Mouse (Mus musculus) left cerebral cortex, postnatal 36 days (tissue): ENCODE measurements around the gene Dusp10. TPM values are rescaled to one million over a fixed set of nuclear protein-coding genes. Genes with fewer than 3 reads are reported as not detected.

Source experiments
- DNase-seq, 2 experiments: peaks; one replicate each; pipeline ENCODE4 v3.0.0; 2021 to 2022; ENCODE audit warnings: low spot score in 2 of 2, mixed read lengths in 1 of 2
- intact Hi-C: fragments of 180-260 bp; cut with DNase I; formaldehyde crosslinking; loops from one replicate; pipeline ENCODE4 v1.15.1; 2025
- total RNA-seq, 2 experiments: library from RNA; stranded (reverse); gene quantifications; 2 replicates each; pipeline ENCODE4 v1.2.3; 2021

Gene Dusp10
- total RNA-seq, 2 experiments from 2014 or later: 6.0 to 7.1 TPM

- intact Hi-C loops: no loop called here
- DNase-seq: no peak
These were observed 38.2 kb downstream of the Dusp10 start for GRCm38 (mm10) chr1:184051286-184051685.

GRCm38 (mm10) chr1:184051824-184052223, 38.7 kb downstream of the Dusp10 start:
- no peak for DNase-seq
- intact Hi-C loops: no loop called here

DNA sequence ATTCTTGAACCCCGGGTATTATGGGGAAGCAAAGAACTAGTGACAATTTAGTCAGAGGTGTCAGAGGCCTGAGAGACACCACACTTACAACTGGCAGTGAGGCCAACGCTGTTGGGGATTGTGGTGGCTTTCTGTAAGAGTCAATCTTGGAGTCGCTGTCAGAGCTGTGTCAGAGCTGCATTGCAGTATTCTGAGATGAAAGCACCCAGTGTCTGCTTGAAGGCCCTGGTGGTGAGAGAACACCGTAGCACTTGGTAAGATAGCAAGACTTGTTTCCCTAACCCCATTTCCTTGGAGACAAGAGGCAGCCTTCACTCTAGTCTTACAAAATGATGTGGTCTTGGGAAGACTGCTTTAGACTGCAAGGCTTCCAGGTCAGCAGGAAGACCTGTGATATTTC, 39.2 kb downstream of the Dusp10 start:
- intact Hi-C loops: no loop called here
- no peak for DNase-seq

- intact Hi-C loops: no loop called here
- DNase-seq: no peak
These were observed 40.0 kb downstream of the Dusp10 start for GRCm38 (mm10) chr1:184053141-184053540.

GRCm38 (mm10) chr1:184053711-184054110, 40.6 kb downstream of the Dusp10 start:
- no peak for DNase-seq
- intact Hi-C loops: no loop called here

DNA sequence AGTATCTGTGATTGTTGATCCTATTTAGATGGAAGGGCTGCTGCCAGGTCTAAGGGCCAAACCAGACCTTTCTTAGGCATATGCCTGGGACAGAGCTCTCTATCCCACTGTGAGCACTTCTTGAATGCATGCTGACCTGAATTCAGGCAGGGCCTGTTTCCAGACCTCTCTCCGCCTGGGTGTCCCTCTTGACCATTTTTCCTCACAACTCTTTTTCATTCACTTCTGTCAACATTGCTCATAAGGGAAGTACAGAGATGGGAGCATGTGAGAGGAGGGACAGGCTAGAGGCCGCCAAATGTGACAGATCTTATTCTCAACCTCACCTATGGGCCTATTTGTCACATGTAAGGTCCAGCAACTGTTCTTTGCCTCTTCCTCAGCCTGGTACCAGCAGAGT, 41.1 kb downstream of the Dusp10 start:
- no peak for DNase-seq
- intact Hi-C loops: no loop called here

DNA sequence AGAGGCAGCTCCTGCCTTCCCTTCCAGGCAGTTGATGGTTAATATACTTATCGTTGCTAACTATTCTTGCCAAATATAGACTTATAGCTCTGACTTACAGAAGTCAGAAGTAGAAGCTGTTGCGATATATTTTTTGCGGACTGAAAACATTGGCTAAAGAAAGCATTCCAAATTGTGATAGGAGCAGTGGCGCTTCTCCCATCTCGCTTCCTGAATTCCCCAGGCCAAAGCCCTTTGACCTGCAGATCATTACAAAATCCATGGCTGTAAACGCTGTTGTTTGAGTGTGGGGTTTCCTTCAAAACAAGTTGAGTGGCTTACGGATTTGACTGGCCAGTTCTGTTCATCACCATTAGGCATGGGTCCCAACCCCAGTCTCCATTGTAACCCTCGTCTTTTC, 45.1 kb downstream of the Dusp10 start:
- intact Hi-C loops: no loop called here
- no peak for DNase-seq

- no peak for DNase-seq
- intact Hi-C loops: no loop called here
These were observed 46.7 kb downstream of the Dusp10 start for GRCm38 (mm10) chr1:184059814-184060213.

DNA sequence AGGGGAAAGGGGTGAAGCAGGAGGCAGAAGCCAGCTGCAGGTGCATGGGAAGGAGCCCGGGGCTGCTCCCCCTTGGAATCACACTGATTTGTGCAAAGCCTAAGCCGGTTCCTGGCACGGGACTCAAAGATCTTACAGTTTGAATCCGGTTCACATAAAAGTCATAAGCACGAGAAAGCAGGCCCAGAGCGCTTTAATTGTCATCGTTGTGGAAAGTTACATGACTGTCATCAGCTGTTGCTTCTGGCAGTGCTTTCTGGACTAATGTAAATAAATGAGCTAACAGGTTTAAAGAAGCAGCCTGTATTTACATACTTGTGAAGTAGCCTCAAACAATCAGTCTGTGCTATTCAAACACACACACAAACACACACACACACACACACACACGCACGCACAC, 47.3 kb downstream of the Dusp10 start:
- DNase-seq: no peak
- intact Hi-C loops: no loop called here

DNA sequence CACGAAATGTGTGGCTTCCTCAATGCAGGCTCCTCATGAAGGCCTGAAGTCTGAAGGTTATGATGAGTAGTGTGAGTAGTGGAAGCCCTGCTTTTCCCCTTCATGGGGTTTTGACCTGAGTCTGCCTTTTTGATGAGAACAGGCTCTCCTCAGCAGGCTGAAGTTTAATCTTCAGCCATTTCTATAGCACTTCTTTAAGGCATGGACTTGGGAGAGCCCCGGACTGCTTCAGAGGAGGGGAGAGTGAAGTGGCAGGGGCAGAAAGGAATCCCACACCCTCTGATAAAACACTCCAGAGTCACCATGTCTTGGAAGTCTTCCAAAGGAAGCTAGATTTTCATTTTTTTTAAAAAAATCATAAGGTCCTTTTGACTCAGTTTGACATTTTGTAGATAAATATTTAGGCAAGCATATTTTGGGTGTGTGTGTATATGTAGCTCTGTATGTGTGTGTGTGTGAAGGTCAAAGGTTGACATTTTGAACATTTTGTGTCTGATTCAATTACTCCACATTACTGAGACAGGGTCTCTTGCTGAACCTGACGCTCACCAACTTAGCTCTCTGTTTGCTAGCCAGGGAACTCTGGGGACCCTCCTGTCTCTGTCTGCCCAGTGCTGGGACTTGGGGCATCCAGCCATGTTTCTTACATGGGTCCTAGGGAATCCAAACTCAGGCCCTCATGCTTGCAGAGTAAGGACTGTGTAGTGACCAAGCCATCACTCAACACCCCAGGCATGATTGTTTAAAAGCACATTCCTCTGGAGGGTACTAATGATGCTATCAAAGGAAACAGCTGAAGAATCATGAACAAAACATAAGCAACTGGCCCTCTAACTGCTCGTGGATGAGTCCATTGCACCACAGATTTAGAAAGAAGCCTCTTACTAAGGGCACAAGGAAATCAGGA, 48.0 kb downstream of the Dusp10 start:
- intact Hi-C loops: no loop called here
- no peak for DNase-seq

GRCm38 (mm10) chr1:184061901-184062300, 48.8 kb downstream of the Dusp10 start:
- intact Hi-C loops: no loop called here
- DNase-seq: no peak

- no peak for DNase-seq
- intact Hi-C loops: no loop called here
These were observed 51.2 kb downstream of the Dusp10 start for GRCm38 (mm10) chr1:184064306-184064705.

- intact Hi-C loops: no loop called here
- DNase-seq: no peak
These were observed 52.7 kb downstream of the Dusp10 start for GRCm38 (mm10) chr1:184065589-184066361.

DNA sequence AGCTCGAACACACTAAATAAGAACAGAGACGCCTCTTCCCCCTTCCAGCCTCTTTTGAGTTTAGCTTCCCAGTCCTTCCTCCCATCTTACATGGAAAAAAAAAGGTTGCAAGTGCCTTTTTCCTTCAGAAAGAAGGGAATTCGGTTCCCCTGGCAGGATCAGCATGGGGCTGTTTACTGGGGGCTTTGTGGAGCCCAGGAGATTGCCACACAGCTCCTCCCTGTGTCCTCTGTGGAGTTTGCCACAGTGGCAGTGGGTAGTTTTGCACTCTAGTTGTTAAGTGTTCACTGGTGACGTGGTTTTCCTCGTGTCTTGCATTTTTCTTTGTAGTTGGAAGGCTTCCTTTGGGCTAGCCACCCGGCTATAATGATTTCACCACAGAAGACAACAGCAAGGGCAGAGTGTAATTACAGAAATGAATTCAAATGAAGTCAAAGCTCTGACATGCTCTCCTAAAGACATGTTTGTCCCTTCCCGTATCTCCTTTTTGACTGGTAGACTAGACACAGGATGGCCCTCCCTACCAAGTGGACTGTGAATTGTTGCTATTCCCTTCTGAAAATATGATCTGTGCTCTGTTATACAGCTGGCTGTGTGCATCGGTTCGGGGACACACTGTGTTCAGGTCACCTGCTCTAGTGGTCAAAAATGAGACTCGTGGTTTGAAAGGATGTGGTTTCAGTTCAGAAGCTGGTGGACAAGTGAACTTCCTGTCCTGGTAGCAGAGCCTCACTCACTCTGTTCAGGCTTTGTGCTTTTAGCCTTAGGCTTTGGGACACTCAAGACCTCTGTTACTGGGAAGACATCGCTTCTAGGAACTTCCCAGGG, 53.6 kb downstream of the Dusp10 start:
- no peak for DNase-seq
- intact Hi-C loops: no loop called here

DNA sequence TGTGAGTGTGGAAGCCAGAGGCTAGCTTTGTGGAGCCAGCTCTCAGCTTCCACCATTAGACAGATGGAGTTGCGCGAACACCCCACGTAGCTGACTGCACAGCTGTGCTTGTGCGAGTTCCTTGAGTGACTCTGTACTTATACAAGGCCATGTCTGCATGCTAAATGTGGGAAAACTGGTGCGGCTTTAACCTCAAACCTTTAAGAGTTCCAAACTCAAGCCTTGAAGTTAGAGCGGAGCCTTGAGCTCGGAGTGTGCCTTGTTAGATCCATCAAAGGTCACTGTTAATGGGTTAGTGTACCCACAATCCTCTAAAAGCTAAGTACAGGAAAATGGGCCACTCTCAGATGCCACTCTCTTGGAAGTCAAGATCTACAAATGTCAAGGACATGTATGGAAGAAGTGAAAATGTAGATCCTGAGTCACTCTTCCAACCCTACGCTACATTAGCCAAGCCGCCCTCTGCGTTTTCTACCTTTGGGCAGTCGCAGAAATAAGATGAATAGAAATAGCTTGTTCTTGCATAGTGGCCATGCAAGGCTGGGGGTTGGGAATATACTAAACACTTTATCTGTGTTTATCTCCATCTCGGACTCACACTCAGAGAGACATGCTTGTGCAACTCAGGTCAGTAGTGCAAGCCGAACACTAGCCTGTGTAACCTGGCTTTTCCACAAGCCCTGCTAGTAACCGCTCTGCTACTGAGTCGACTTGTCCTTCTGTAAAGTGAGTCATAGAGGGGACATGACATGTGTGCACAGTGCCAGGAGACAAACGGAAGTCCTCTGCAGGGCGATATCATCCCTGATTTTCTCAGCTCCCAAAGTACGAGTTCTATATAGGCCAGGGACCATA, 54.8 kb downstream of the Dusp10 start:
- intact Hi-C loops: no loop called here
- no peak for DNase-seq

DNA sequence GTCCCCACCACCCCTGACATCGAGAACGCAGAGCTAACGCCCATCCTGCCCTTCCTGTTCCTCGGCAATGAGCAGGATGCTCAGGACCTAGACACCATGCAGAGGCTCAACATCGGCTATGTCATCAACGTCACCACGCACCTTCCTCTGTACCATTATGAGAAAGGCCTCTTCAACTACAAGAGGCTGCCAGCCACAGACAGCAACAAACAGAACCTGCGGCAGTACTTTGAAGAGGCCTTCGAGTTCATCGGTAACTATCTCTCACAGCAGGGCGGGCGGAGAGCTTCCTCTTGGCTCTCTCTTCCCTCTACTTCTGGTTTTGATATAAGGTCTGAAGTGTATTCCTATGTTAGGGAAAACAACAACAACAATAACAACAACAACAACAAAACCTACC, 55.9 kb downstream of the Dusp10 start:
- intact Hi-C loops: no loop called here
- no peak for DNase-seq

- DNase-seq: no peak
- intact Hi-C loops: no loop called here
These were observed 63.0 kb downstream of the Dusp10 start for GRCm38 (mm10) chr1:184076065-184076464.

DNA sequence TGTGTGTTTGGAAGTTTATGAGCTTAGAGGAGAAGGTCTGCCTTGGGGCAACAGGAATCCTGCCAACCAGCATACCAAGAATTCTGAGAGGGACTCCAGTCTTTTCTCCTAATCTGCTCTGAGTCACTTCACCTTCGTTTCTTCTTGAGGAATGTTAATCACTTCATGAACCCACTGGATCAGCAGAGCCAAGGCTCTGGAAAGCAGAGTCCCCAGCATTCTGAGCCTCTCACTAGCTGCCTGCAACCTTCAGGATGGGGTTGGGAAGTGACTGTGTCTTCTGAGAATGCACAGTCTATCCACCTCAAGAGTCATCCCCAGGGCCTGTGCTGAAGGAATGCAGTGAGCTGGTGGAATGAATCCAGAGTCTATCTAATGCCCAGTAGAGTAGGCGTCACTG, 63.7 kb downstream of the Dusp10 start:
- intact Hi-C loops: no loop called here
- DNase-seq: no peak

- no peak for DNase-seq
- intact Hi-C loops: no loop called here
These were observed 66.2 kb downstream of the Dusp10 start for GRCm38 (mm10) chr1:184079304-184079703.
